Mouse (Mus musculus) neural tube, embryonic 12.5 days (tissue): Measurements from ENCODE around the gene Kank2. TPM values are rescaled to one million over a fixed set of nuclear protein-coding genes. Genes with fewer than 3 reads are reported as not detected.
"Not testable (repeated sequence)": the region's sequence is repeated elsewhere in the genome, so short reads cannot be mapped to it uniquely, and the experiment has no call there.

Experiments used
- ATAC-seq: fragments of 200-750 bp; cut with Nextera tagmentation; 2 replicates; pipeline ENCODE4 v1.8.0; 2017; ENCODE audit warnings: low read depth, mild to moderate bottlenecking, moderate TSS enrichment, moderate library complexity; ENCODE audit not compliant: low FRiP score
- H3K27ac ChIP-seq: fragments of 300-500 bp; sonication (generic); 2 replicates; pipeline ENCODE4 v1.5.1; 2016
- H3K27me3 ChIP-seq: fragments of 300-500 bp; sonication (generic); replicated peaks from 2 replicates; pipeline ENCODE4 v1.6.1; 2016; ENCODE audit warnings: mild to moderate bottlenecking
- H3K36me3 ChIP-seq: fragments of 300-500 bp; sonication (generic); 2 replicates; pipeline ENCODE4 v1.6.1; 2016; ENCODE audit warnings: mild to moderate bottlenecking
- H3K4me1 ChIP-seq: fragments of 300-500 bp; sonication (generic); 2 replicates; pipeline ENCODE4 v1.6.1; 2016
- H3K4me2 ChIP-seq: fragments of 300-500 bp; sonication (generic); replicated peaks from 2 replicates; pipeline ENCODE4 v1.6.1; 2016; ENCODE audit warnings: mild to moderate bottlenecking
- H3K4me3 ChIP-seq: fragments of 300-500 bp; sonication (generic); 2 replicates; pipeline ENCODE4 v1.5.1; 2016
- H3K9ac ChIP-seq: fragments of 300-500 bp; sonication (generic); 2 replicates; pipeline ENCODE4 v1.6.1; 2016; ENCODE audit warnings: mild to moderate bottlenecking
- H3K9me3 ChIP-seq: fragments of 300-500 bp; sonication (generic); 2 replicates; pipeline ENCODE4 v1.6.1; 2016; ENCODE audit warnings: mild to moderate bottlenecking
- WGBS: fragments of 180-500 bp; shearing (Covaris S2); methylation state at CpG from one replicate; pipeline ENCODE4 v1.1.7; 2016; 5-methylcytosine and 5-hydroxymethylcytosine counted together
- polyA plus RNA-seq: library from polyadenylated mRNA; unstranded; fragments of >200 nt; fragmentation: Nextera tagmentation; extraction: Ambion mirVana; gene quantifications from 2 replicates; pipeline ENCODE4 v1.2.1, GENCODE M21; 2016

The Kank2 gene
- polyA plus RNA-seq, 1 experiment from 2014 or later: 7.2 TPM

DNA sequence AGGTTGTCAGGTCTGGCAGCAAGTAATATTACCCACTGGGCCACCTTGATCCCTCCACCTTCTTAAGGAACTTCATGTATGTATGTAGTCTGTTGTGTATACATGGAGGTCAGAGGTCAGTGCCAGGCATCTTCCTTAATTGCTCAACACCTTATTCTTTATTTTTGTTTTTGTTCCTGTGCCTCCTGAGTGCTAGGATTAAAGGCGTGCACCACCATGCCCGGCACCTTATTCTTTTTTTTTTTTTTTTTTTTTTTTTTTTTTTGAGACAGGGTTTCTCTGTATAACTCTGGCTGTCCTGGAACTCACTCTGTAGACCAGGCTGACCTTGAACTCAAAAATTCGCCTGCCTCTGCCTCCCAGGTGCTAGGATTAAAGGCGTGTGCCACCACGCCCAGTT lies 25.1 kb downstream of the Kank2 start:
- not testable (repeated sequence) for H3K9ac ChIP-seq, H3K27me3 ChIP-seq, H3K4me3 ChIP-seq, ATAC-seq, H3K4me1 ChIP-seq, H3K9me3 ChIP-seq, H3K4me2 ChIP-seq, H3K27ac ChIP-seq
- WGBS: 85% methylated on average over 5 of the region's 5 CpGs
- peaks cover 24% of the 10 kb centered on the region for H3K36me3 ChIP-seq

DNA sequence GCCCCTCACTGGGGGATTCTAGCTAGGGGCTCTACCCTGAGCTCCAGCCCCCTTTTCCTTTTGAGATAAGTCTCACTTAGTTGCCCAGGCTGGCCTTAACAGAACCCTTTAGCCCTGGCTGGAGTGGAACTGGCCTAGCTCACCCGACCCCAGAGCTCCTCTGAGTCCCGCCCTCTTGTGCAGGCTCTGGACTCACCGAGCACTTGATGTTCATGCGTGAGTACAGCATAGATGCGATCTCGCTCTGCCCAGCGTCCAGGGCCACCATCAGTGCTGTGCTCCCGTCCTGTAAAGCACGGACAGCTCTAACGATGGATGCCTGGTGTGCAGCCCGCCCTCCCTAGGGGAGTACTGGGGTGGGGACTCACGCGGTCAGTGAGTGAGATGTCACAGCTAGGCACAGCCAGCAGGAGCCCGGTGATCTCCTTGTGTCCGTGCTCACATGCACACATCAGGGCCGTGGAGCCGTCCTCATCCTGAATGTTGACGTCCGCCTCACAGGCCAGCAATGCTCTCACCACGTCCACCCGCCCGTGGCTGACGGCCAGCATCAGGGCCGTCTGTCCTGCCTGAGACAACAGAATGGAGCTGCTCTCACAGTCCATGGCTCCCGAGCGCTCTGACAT lies 28.9 kb downstream of the Kank2 start:
- no peak overlapping the region for H3K4me2 ChIP-seq
- no peak overlapping the region for H3K9ac ChIP-seq
- ATAC-seq: no peak
- 75% methylated on average over 26 of the region's 26 CpGs for WGBS
- H3K27me3 ChIP-seq: no peaks in the 10 kb centered on the region
- H3K4me1 ChIP-seq: peaks cover 9% of the 10 kb centered on the region; the same call in 1 of the 2 replicates
- H3K27ac ChIP-seq: no peak overlapping the region
- H3K9me3 ChIP-seq: no peaks in the 10 kb centered on the region
- no peak overlapping the region for H3K4me3 ChIP-seq
- peaks cover 11% of the 10 kb centered on the region for H3K36me3 ChIP-seq

DNA sequence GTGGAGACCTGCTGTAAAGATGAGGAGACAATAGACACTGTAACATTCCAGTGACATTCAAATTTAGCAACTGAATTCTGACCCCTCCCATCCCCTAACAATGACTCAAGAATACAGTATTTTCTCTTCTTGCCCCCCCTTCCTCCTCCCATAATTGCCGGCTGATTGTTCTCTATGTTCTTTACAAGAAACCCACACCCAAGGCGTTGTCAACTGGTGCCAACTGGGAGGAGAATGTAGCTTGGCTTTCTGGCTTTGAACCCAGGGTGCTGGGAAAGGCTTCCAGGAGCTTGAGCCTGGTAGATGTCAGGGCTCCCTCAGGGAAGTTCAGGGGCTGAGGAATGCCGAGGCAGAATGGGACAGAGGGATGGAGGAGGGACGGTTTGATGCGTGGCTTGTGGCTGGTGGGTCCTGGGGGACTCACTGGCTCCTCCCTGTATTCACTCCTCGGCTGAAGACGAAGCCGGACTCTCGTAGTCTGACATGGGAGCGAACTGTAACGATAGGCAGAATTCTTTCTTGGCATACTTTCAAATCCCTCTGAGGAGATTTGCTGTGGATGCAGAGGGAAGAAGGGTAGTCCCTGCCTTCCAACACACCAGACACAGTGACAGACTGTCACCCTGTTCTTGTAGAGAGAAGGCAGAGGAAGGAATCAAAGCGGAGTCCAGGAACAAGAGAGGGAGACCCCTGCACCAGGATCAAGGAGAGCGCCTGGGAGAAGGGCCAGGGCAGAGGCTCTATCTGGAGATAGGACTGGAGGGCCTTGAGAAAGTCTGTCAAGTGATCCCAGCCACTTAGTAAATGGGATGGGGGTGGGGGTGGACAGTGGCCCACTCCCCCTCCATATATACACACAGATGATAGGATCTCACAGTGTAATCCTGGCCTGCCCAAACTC lies 29.8 kb downstream of the Kank2 start:
- Histone ChIP-seq H3K4me3 (no peak overlapping the region), H3K4me1 (peaks cover 9% of the 10 kb centered on the region; the same call in 1 of the 2 replicates), H3K27me3 (no peaks in the 10 kb centered on the region), H3K9me3 (no peaks in the 10 kb centered on the region), H3K9ac (no peak overlapping the region), H3K4me2 (no peak overlapping the region), H3K27ac (no peak overlapping the region), H3K36me3 (peaks cover 6% of the 10 kb centered on the region; the same call in 1 of the 2 replicates)
- no peak for ATAC-seq
- 48% methylated on average over 13 of the region's 13 CpGs for WGBS

DNA sequence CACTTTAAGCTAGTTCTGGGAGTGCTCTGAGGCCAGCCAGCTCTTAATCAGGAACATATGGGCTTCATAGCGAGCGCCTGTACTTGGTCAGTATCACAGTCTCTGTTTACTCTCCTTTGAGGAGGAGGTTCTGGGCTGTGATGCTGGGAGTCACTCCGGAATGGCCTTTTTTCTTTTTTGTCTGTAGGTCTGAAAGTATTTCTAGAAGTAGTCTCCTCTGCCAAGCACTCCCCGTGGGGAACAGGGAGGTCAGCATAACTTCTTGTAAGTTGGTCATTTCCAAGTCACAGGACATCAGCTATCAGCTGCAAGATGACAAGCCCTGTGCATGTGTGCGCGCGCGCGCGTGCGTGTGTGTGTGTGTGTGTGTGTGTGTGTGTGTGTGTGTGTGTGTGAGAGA lies 30.6 kb downstream of the Kank2 start:
- no peaks in the 10 kb centered on the region for H3K27me3 ChIP-seq
- no peak overlapping the region for H3K4me2 ChIP-seq
- H3K36me3 ChIP-seq: peaks cover 6% of the 10 kb centered on the region; the same call in 1 of the 2 replicates
- 82% methylated on average over 11 of the region's 11 CpGs for WGBS
- ATAC-seq: no peak
- peaks cover 9% of the 10 kb centered on the region; the same call in 1 of the 2 replicates for H3K4me1 ChIP-seq
- no peak overlapping the region for H3K27ac ChIP-seq
- H3K9ac ChIP-seq: no peak overlapping the region
- no peak overlapping the region for H3K4me3 ChIP-seq
- H3K9me3 ChIP-seq: no peaks in the 10 kb centered on the region

DNA sequence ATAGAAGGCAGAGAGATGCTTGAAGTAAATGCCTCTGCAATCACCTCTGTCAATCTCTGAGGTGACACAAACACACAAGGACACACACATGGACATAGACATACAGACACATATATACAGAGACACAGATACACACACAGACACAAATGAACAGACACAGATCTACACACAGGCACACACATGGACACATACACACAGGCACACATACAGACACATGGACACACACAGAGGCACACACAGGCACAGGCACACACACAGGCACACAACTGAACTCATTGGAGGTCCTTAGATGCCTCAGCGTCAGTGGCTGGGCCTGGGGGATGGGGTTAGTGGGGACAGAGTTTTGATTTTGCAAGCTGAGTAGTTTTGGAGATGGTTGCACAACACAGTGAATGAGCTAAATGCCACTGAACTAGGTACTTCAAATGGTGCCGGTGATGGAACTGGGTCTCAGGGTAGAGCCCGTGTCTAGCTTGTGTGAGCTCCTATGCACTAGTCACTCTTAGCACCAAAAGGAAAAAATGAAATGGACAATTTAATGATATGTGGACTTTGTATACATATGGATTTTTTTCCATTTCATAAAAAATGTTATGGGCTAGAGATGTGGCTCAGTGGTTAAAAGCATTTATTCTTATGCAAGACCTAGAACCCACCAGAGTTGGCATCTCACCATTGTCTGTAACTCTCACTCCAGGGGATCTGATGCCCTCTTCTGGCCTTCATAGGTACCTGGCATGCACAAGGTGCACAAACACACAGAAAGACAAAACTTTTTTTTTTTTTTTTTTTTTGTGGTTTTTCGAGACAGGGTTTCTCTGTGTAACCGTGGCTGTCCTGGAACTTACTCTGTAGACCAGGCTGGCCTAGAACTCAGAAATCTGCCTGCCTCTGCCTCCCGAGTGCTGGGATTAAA lies 34.2 kb downstream of the Kank2 start:
- Histone ChIP-seq H3K27me3 (no peaks in the 10 kb centered on the region), H3K4me3 (no peak overlapping the region)
- 95% methylated on average over 6 of the region's 6 CpGs for WGBS

DNA sequence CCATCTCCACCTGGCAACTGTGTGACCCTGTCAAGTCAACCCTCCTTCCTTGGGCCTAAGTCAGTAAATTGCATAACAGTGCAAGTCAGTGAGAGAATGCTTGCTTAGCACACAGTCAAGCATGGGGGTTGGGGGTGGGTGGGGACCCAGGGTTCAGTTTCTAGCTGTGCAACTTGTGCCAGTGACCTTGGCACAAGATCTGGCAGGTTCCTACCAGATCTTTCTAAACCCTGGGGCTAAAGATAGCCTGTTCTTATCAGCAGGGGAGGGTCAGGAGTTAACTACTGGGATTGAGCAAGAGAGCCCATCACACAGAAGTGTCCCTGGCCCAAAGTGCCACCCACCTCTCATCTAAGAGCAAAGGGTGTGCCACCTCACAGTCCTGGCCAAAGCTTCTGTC lies 36.4 kb downstream of the Kank2 start:
- H3K9me3 ChIP-seq: no peaks in the 10 kb centered on the region
- H3K36me3 ChIP-seq: 0 out of 2 replicates have a peak, but pooled peaks cover 7% of the 10 kb centered on the region
- H3K4me1 ChIP-seq: peaks cover 14% of the 10 kb centered on the region; the same call in 1 of the 2 replicates
- no peak overlapping the region for H3K9ac ChIP-seq
- H3K4me3 ChIP-seq: no peak overlapping the region
- no peak for ATAC-seq
- no peak overlapping the region for H3K4me2 ChIP-seq
- H3K27ac ChIP-seq: no peak overlapping the region
- no peaks in the 10 kb centered on the region for H3K27me3 ChIP-seq

More for the DNA sequence above, 34.2 kb downstream of the Kank2 start:
- no peak overlapping the region for H3K27ac ChIP-seq
- H3K4me1 ChIP-seq: peaks cover 12% of the 10 kb centered on the region; the same call in 1 of the 2 replicates
- H3K9me3 ChIP-seq: no peaks in the 10 kb centered on the region
- H3K36me3 ChIP-seq: no peaks in the 10 kb centered on the region
- no peak for ATAC-seq
- H3K4me2 ChIP-seq: no peak overlapping the region
- H3K9ac ChIP-seq: no peak overlapping the region

DNA sequence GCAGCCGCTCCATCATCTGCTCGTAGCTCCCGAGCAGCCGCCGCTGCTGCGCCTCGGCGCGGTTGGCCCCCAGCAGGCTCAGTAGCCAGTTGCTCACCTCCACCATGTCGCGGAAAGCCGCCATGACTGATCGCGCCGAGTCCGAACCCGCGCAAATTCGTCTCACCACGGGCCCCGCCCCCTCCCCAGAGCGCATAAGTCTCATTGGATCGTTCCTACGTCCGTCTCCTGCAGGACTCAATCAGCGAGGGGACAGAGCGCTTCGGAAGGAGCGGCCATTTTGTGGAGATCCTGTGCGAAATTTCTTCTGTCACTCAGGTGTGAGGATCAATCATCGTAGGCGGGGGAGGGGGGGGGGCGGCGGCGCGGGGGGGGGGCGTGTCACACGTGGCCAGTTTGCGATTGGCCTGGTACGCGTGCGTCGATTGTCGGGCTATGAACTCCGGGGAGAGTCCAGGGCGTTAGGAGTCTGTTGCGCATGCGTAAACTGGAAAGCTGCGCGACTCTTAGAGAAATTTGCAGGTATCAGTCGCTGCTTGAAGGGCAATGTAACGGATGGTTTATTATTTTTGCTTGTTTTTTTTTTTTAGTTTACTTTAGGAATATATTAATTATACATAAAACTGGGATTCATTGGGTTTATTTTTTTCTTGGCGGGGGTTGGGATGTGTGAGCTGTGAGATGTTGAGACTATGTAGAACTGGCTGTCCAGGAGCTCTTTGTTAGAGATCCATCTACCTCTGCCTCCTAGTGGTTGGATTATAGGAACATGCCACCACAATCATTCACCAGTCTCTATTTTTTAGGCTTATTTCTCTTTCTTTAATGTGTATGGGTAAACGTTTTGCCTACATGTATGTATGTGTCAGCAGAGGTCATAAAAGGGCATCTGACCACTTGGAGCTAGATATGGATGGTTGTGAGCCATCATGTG lies 38.1 kb downstream of the Kank2 start, which contains the start of gene Spc24:
Gene Spc24, minus strand, starts transcription at position 149 of the 934 bp plus-strand sequence.
- Histone ChIP-seq H3K4me1 (peaks cover 14% of the 10 kb centered on the region; the same call in 1 of the 2 replicates), H3K9ac (peak within 1 kb of the TSS; percentile 64), H3K27me3 (no peaks in the 10 kb centered on the region), H3K36me3 (peaks cover 15% of the 10 kb centered on the region; the same call in 1 of the 2 replicates), H3K9me3 (no peaks in the 10 kb centered on the region), H3K4me3 (peak within 1 kb of the TSS; percentile 68), H3K4me2 (peak within 1 kb of the TSS; percentile 70), H3K27ac (no peak within 1 kb of the TSS)
- peak; percentile 97 for ATAC-seq
- under 1% methylated on average over 48 of the region's 54 CpGs for WGBS

DNA sequence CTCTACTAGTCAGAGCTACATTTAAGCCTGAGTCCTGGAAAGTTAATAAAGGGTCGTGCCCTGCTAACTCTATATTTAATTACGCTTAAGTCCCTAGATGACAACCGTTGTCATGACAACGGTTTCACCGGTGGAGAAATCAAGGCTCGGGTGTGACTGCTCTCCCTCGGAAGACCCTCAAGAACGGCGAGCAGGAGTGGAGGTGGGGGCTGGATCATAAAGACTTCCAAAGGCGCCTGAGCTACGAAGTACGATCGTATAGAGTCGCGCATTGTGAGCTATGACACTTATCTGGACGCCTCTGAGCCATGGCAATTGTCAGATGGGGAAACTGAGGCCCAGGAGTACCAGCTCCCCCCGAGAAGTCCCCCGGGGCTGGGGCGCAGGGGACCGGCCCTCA lies 38.8 kb downstream of the Kank2 start:
- Histone ChIP-seq H3K4me1 (peaks cover 14% of the 10 kb centered on the region; the same call in 1 of the 2 replicates), H3K9ac (peak overlapping the region; percentile 64), H3K36me3 (peaks cover 15% of the 10 kb centered on the region), H3K9me3 (no peaks in the 10 kb centered on the region), H3K4me3 (peak overlapping the region; percentile 68), H3K27ac (no peak overlapping the region), H3K4me2 (peak overlapping the region; percentile 70), H3K27me3 (no peaks in the 10 kb centered on the region)
- under 1% methylated on average over 20 of the region's 20 CpGs for WGBS
- peak; percentile 48 for ATAC-seq

DNA sequence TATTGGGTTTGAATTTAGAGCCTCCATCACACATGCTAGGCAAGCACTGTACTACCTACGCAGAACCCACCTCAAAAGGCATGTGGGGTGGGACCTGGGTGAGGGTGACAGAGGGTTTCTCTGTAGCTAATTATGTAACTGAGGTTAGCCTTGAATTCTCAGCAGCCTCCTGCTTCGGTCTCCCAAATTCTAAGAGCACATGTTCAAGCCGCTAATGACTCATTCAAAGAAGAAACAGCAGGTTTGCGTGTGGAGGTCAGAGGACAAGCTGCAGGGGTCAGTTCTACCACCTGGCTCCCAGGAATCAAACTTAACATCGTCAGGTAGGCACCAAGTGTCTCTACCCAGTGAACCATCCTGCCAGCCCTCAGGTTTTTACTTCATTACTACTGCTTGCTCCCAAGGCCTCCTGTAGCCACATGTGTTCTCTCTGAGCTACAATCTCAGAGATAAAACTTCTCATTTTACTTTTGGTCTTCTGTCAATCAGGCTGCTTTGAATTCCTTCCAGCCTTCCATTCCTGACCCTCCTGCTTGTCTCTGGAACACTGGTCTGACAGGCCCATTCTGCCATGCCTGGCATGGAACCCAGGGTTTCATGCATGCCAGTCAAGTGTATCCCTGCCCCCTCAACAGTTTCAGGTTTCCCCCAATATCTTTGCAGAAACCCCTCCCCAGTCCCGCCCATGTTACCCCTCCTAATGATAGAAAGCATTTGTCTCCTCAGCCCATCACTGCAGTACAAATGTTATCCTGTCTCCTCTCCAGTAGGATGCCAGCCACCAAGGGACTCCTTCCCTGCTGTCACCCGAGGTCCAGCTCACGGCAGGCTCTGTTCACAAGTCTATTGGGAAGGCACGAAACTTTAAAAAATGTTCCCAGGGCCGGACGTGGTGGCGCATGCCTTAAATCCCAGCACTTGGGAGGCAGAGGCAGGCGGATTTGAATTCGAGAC lies 39.7 kb downstream of the Kank2 start:
- 61% methylated on average over 14 of the region's 14 CpGs for WGBS

More for the DNA sequence above, 39.7 kb downstream of the Kank2 start:
- peak overlapping the region; percentile 70 for H3K4me2 ChIP-seq
- H3K9ac ChIP-seq: no peak overlapping the region
- H3K4me3 ChIP-seq: peak overlapping the region; percentile 68
- H3K9me3 ChIP-seq: no peaks in the 10 kb centered on the region
- H3K27me3 ChIP-seq: no peaks in the 10 kb centered on the region
- no peak overlapping the region for H3K27ac ChIP-seq
- peaks cover 15% of the 10 kb centered on the region for H3K36me3 ChIP-seq
- H3K4me1 ChIP-seq: peaks cover 14% of the 10 kb centered on the region; the same call in 1 of the 2 replicates
- ATAC-seq: no peak
